21 mouse cellular contexts compared by ENCODE assay signal in genomic region chr6:134040312-134040711, GRCm38 (mm10).
"Had no signal": no experiment of that assay in that cellular context is flagged by ENCODE, and none has a peak within 500 bp of the region (broad histone marks: within the 10 kb centered on the region; RNA-seq: fewer than 3 reads in every experiment).

No protein-coding gene starts in this region.

- ATAC-seq: liver, embryonic 12.5 days had no signal

- H3K9me3 ChIP-seq: limb, embryonic 10.5 days; limb, embryonic 13.5 days; liver, embryonic 12.5 days; liver, embryonic 15.5 days; lung, embryonic 15.5 days; neural tube, embryonic 13.5 days; stomach, embryonic 15.5 days had no signal

- H3K4me3 ChIP-seq: limb, embryonic 10.5 days; limb, embryonic 13.5 days; liver, embryonic 12.5 days; liver, embryonic 15.5 days; lung, embryonic 15.5 days; neural tube, embryonic 13.5 days; stomach, embryonic 15.5 days had no signal

- H3K9ac ChIP-seq: limb, embryonic 13.5 days; liver, embryonic 12.5 days; liver, embryonic 15.5 days; lung, embryonic 15.5 days; neural tube, embryonic 13.5 days; stomach, embryonic 15.5 days had no signal

- H3K27ac ChIP-seq: limb, embryonic 10.5 days; limb, embryonic 13.5 days; liver, embryonic 12.5 days; liver, embryonic 15.5 days; lung, embryonic 15.5 days; neural tube, embryonic 13.5 days; stomach, embryonic 15.5 days had no signal

- H3K4me2 ChIP-seq: limb, embryonic 13.5 days; liver, embryonic 12.5 days; liver, embryonic 15.5 days; lung, embryonic 15.5 days; midbrain, embryonic 11.5 days; neural tube, embryonic 13.5 days; stomach, embryonic 15.5 days had no signal

- H3K27me3 ChIP-seq: limb, embryonic 13.5 days; liver, embryonic 12.5 days; liver, embryonic 15.5 days; lung, embryonic 15.5 days; neural tube, embryonic 13.5 days; stomach, embryonic 15.5 days had no signal

- H3K36me3 ChIP-seq: limb, embryonic 10.5 days; limb, embryonic 13.5 days; liver, embryonic 12.5 days; liver, embryonic 15.5 days; lung, embryonic 15.5 days; neural tube, embryonic 13.5 days; stomach, embryonic 15.5 days had no signal

- DNase-seq: kidney, adult 18-20 months; kidney, adult 9 months; kidney, postnatal 14 days; kidney, postnatal 4 days; liver; lung, adult 18-20 months; lung, postnatal 10 days; lung, postnatal 36 days; midbrain, embryonic 14.5 days; retina, postnatal 1 day; right cerebral cortex, postnatal 25 days; spleen, adult 18-20 months; thymus, adult 18-20 months had no signal
